In genomic region chr4:129244802-129245201, GRCm38 (mm10) we compare ENCODE assay signal across 17 mouse cellular contexts. TPM values are rescaled to one million over a fixed set of nuclear protein-coding genes. Genes with fewer than 3 reads are reported as not detected.
DNase-seq lines count a peak whose midpoint lies in the region; ATAC-seq and TF ChIP-seq lines count a peak whose summit lies in the region.
"Had no signal": no experiment of that assay in that cellular context is flagged by ENCODE, and none has a peak within 500 bp of the region (broad histone marks: within the 10 kb centered on the region; RNA-seq: fewer than 3 reads in every experiment).

No protein-coding gene starts in this region.

- no peak overlapping the region for H3K9ac ChIP-seq in MEL (ENCODE audit: control insufficient read depth, low read depth, low read length, poor library complexity, severe bottlenecking)
- no peak overlapping the region for H3K9ac ChIP-seq in lung, embryonic 16.5 days (ENCODE audit: low read length)
- H3K9ac ChIP-seq in midbrain, embryonic 11.5 days (ENCODE audit: low read length), result no peak overlapping the region
- H3K9ac ChIP-seq: heart, embryonic 12.5 days; limb, embryonic 13.5 days; midbrain, embryonic 12.5 days had no signal

- H3K9me3 ChIP-seq in MEL (replicated peaks; ENCODE audit: insufficient read depth, low read length), result no peaks in the 10 kb centered on the region
- no peaks in the 10 kb centered on the region for H3K9me3 ChIP-seq in lung, embryonic 16.5 days (ENCODE audit: control insufficient read depth, low read length)
- H3K9me3 ChIP-seq in midbrain, embryonic 11.5 days (ENCODE audit: control insufficient read depth, low read length), result no peaks in the 10 kb centered on the region
- H3K9me3 ChIP-seq: heart, embryonic 12.5 days; limb, embryonic 13.5 days; midbrain, embryonic 12.5 days had no signal

- H3K27ac ChIP-seq in MEL (ENCODE audit: control insufficient read depth, low read depth, low read length), result peak overlapping the region; percentile 20
- H3K27ac ChIP-seq in lung, embryonic 16.5 days (ENCODE audit: low read length), result peak overlapping the region; percentile 18
- H3K27ac ChIP-seq in midbrain, embryonic 11.5 days (ENCODE audit: low read depth, low read length), result no peak overlapping the region
- H3K27ac ChIP-seq: limb, embryonic 13.5 days; midbrain, embryonic 12.5 days had no signal

- peak; percentile 84 for DNase-seq in MEL (ENCODE audit: low read depth, low spot score)
- no peak for DNase-seq in midbrain, embryonic 11.5 days (ENCODE audit: low spot score, missing footprints)
- DNase-seq in gastrocnemius, postnatal 4 days (ENCODE audit: low spot score in 2 of 2), result no peak
- DNase-seq in left cerebral cortex, adult 11 months (ENCODE audit: low spot score), result no peak
- DNase-seq: adrenal gland, postnatal 25 days; heart, postnatal 4 days; kidney, postnatal 25 days; right cerebral cortex, postnatal 14 days; thymus, postnatal 25 days had no signal

- no peak for TF ChIP-seq CTCF in MEL (IDR thresholded peaks at IDR 0.05 in 2 of 3, conservative IDR thresholded peaks at IDR 0.05 in 1 of 3; ENCODE audit: control insufficient read depth in 1 of 3, insufficient read depth in 1 of 3, low read depth in 2 of 3, low read length in 3 of 3, poor library complexity in 1 of 3, severe bottlenecking in 1 of 3)

- TF ChIP-seq RAD21 in MEL (IDR thresholded peaks at IDR 0.05; ENCODE audit: low read depth, low read length), result no peak

- WGBS in lung, embryonic 16.5 days, result 22% methylated on average over 4 of the region's 4 CpGs
- WGBS in midbrain, embryonic 11.5 days, result 61% methylated on average over 4 of the region's 4 CpGs

- H3ac ChIP-seq in myocyte (ENCODE audit: control insufficient read depth, insufficient read length), result no peak overlapping the region

- H3K79me2 ChIP-seq in MEL (ENCODE audit: control insufficient read depth, insufficient read depth, low read length, poor library complexity) (no peaks in the 10 kb centered on the region), myocyte (ENCODE audit: control insufficient read depth, insufficient read depth) (peaks cover 82% of the 10 kb centered on the region)

- H3K4me2 ChIP-seq in lung, embryonic 16.5 days (ENCODE audit: low read depth, low read length), result peak overlapping the region; percentile 23; the same call in 1 of the 2 replicates
- H3K4me2 ChIP-seq in myocyte (ENCODE audit: low read depth), result peak overlapping the region; percentile 100
- H3K4me2 ChIP-seq in midbrain, embryonic 11.5 days, result no peak overlapping the region
- H3K4me2 ChIP-seq: heart, embryonic 12.5 days; limb, embryonic 13.5 days; midbrain, embryonic 12.5 days had no signal

- peak in 1 of 2 experiments; percentile 37; a peak in 3 of 4 replicates for TF ChIP-seq EP300 in MEL (IDR thresholded peaks at IDR 0.05; ENCODE audit: low read depth in 1 of 2, low read length in 2 of 2)

- TF ChIP-seq POLR2A in MEL (IDR thresholded peaks at IDR 0.05; ENCODE audit: control insufficient read depth in 1 of 2, insufficient read depth in 1 of 2, low read depth in 1 of 2, low read length in 2 of 2, poor library complexity in 1 of 2), result no peak
- TF ChIP-seq POLR2A in myocyte (IDR thresholded peaks at IDR 0.05; ENCODE audit: insufficient read length, low read depth), result no peak

- H3K4me1 ChIP-seq in MEL (ENCODE audit: control insufficient read depth in 1 of 2, insufficient read depth in 2 of 2, low read length in 2 of 2), result peaks cover 9 to 31% of the 10 kb centered on the region in 2 experiments
- H3K4me1 ChIP-seq in lung, embryonic 16.5 days (replicated peaks; ENCODE audit: control insufficient read depth, insufficient read depth, low read length), result peaks cover 45% of the 10 kb centered on the region
- H3K4me1 ChIP-seq in midbrain, embryonic 11.5 days (ENCODE audit: control insufficient read depth, insufficient read depth, low read length), result peaks cover 16% of the 10 kb centered on the region

- ATAC-seq in granulocyte monocyte progenitor cell, adult 5-6 weeks (replicated peaks; ENCODE audit: poor library complexity, severe bottlenecking), result peak; percentile 59
- peak; percentile 15; the same call in 1 of the 2 replicates for ATAC-seq in lung, embryonic 16.5 days (ENCODE audit: low read depth)
- no peak for ATAC-seq in midbrain, embryonic 11.5 days (ENCODE audit: low FRiP score)
- ATAC-seq: forebrain, embryonic 14.5 days; inflammation-experienced regulatory T-cells, adult 6 months had no signal

- H3K36me3 ChIP-seq in MEL (ENCODE audit: control insufficient read depth in 1 of 2, insufficient read depth in 2 of 2, low read length in 2 of 2) (peaks cover 0 to 4% of the 10 kb centered on the region in 2 experiments; a peak in 2 of 4 replicates), myocyte (ENCODE audit: control insufficient read depth, insufficient read depth) (no peaks in the 10 kb centered on the region)
- no peaks in the 10 kb centered on the region for H3K36me3 ChIP-seq in lung, embryonic 16.5 days (ENCODE audit: control insufficient read depth, insufficient read depth, low read length)
- H3K36me3 ChIP-seq in midbrain, embryonic 11.5 days (ENCODE audit: control insufficient read depth, insufficient read depth, low read length), result no peaks in the 10 kb centered on the region
- H3K36me3 ChIP-seq: heart, embryonic 12.5 days; limb, embryonic 13.5 days; midbrain, embryonic 12.5 days had no signal

- peak overlapping the region; percentile 17 to 28; a peak in 3 of 4 replicates for H3K4me3 ChIP-seq in MEL (ENCODE audit: control insufficient read depth in 1 of 2, insufficient read depth in 1 of 2, low read depth in 2 of 2, low read length in 2 of 2)
- H3K4me3 ChIP-seq in lung, embryonic 16.5 days (ENCODE audit: low read length), result no peak overlapping the region
- peak overlapping the region; percentile 74 for H3K4me3 ChIP-seq in myocyte
- H3K4me3 ChIP-seq in midbrain, embryonic 11.5 days (ENCODE audit: low read depth, low read length), result no peak overlapping the region
- H3K4me3 ChIP-seq: heart, embryonic 12.5 days; limb, embryonic 13.5 days; midbrain, embryonic 12.5 days had no signal

- H3K27me3 ChIP-seq in MEL (ENCODE audit: control insufficient read depth in 1 of 2, insufficient read depth in 2 of 2, low read length in 2 of 2), result no peaks in the 10 kb centered on the region
- peaks cover 8% of the 10 kb centered on the region; the same call in 1 of the 2 replicates for H3K27me3 ChIP-seq in lung, embryonic 16.5 days (ENCODE audit: control insufficient read depth, insufficient read depth, low read depth, low read length)
- no peaks in the 10 kb centered on the region for H3K27me3 ChIP-seq in myocyte (ENCODE audit: control insufficient read depth, insufficient read depth, insufficient read length)
- H3K27me3 ChIP-seq in midbrain, embryonic 11.5 days (ENCODE audit: control insufficient read depth, insufficient read depth, low read length), result peaks cover 38% of the 10 kb centered on the region

TF ChIP-seq in MEL, 35 proteins besides CTCF, POLR2A, EP300 and RAD21 (continues in another document):
- no peak for TF ChIP-seq POLR2AphosphoS2 (IDR thresholded peaks at IDR 0.05; ENCODE audit: low read length)

TF ChIP-seq in myocyte, 11 proteins besides CTCF, POLR2A, EP300 and RAD21 (continues in another document):
- TF ChIP-seq USF1 (IDR thresholded peaks at IDR 0.05; ENCODE audit: low read depth), result no peak

RNA-seq across cellular contexts. Expression of gene C77080, which starts 16.4 kb away (rescaled TPM):
- total RNA-seq in MEL (2012; rRNA removed), result 0.92 and 1.3 TPM in 2 replicates
- polyA plus RNA-seq in MEL (2012; ENCODE audit: insufficient read depth in 1 of 2, insufficient read length in 2 of 2, low read depth in 1 of 2, low replicate concordance in 2 of 2, missing spikeins in 1 of 2), result 1 to 10 TPM in 1 of 2 experiments, not detected in 1; 6.9 TPM
- total RNA-seq in granulocyte monocyte progenitor cell, adult 5-6 weeks (2014; fragmentation: Nextera tagmentation), result 0.32 and 0.88 TPM in 2 replicates
- total RNA-seq in granulocyte monocyte progenitor cell, adult 5-6 weeks (2017), result 0.05 TPM in 1 of 2 replicates, not detected in the other
- polyA plus RNA-seq in lung, embryonic 16.5 days (2015; fragmentation: Nextera tagmentation; extraction: Ambion mirVana), result 3.4 and 3.8 TPM in 2 replicates
- 25.4 TPM for polyA plus RNA-seq in myocyte (2012; fragmentation: generic; extraction: Trizol)
- polyA plus RNA-seq in midbrain, embryonic 11.5 days (2014; fragmentation: Nextera tagmentation; extraction: Ambion mirVana), result 3.3 and 3.7 TPM in 2 replicates
- 1 to 10 TPM; 8.2 to 9.7 TPM for total RNA-seq in gastrocnemius, postnatal 4 days (2021)

RNA-seq across cellular contexts. Expression of gene Sync, which starts 42.6 kb away (rescaled TPM):
- total RNA-seq in MEL (2012; rRNA removed), result 0.13 and 0.31 TPM in 2 replicates
- polyA plus RNA-seq in MEL (2012; ENCODE audit: insufficient read depth in 1 of 2, insufficient read length in 2 of 2, low read depth in 1 of 2, low replicate concordance in 2 of 2, missing spikeins in 1 of 2) (under 1 TPM in 1 of 2 experiments, not detected in 1; 0.43 TPM), myocyte (2012; fragmentation: generic; extraction: Trizol) (51.1 TPM)
- not detected in 2 replicates for total RNA-seq in granulocyte monocyte progenitor cell, adult 5-6 weeks (2014; fragmentation: Nextera tagmentation)
- not detected in 2 replicates for total RNA-seq in granulocyte monocyte progenitor cell, adult 5-6 weeks (2017)
- polyA plus RNA-seq in lung, embryonic 16.5 days (2015; fragmentation: Nextera tagmentation; extraction: Ambion mirVana), result 0.50 and 0.75 TPM in 2 replicates
- 0.51 and 0.53 TPM in 2 replicates for polyA plus RNA-seq in midbrain, embryonic 11.5 days (2014; fragmentation: Nextera tagmentation; extraction: Ambion mirVana)
- 10 to 100 TPM; 77.8 to 78.7 TPM for total RNA-seq in gastrocnemius, postnatal 4 days (2021)

RNA-seq across cellular contexts. Expression of gene Yars, which starts 55.2 kb away (rescaled TPM):
- 89.5 and 113 TPM in 2 replicates for total RNA-seq in MEL (2012; rRNA removed)
- polyA plus RNA-seq in MEL (2012; ENCODE audit: insufficient read depth in 1 of 2, insufficient read length in 2 of 2, low read depth in 1 of 2, low replicate concordance in 2 of 2, missing spikeins in 1 of 2) (100 to 1,000 TPM; 179 to 539 TPM), myocyte (2012; fragmentation: generic; extraction: Trizol) (183 TPM)
- 42.7 and 44.3 TPM in 2 replicates for total RNA-seq in granulocyte monocyte progenitor cell, adult 5-6 weeks (2014; fragmentation: Nextera tagmentation)
- 56.7 and 64.5 TPM in 2 replicates for total RNA-seq in granulocyte monocyte progenitor cell, adult 5-6 weeks (2017)
- 58.5 and 61.2 TPM in 2 replicates for polyA plus RNA-seq in lung, embryonic 16.5 days (2015; fragmentation: Nextera tagmentation; extraction: Ambion mirVana)
- 105 and 106 TPM in 2 replicates for polyA plus RNA-seq in midbrain, embryonic 11.5 days (2014; fragmentation: Nextera tagmentation; extraction: Ambion mirVana)
- total RNA-seq in gastrocnemius, postnatal 4 days (2021), result 10 to 100 TPM; 47.6 to 50.1 TPM

RNA-seq across cellular contexts. Expression of gene S100pbp, which starts 55.3 kb away (rescaled TPM):
- total RNA-seq in MEL (2012; rRNA removed), result 11.6 and 14.2 TPM in 2 replicates
- polyA plus RNA-seq in MEL (2012; ENCODE audit: insufficient read depth in 1 of 2, insufficient read length in 2 of 2, low read depth in 1 of 2, low replicate concordance in 2 of 2, missing spikeins in 1 of 2), result 10 to 100 TPM in 1 of 2 experiments, not detected in 1; 28.3 TPM
- total RNA-seq in granulocyte monocyte progenitor cell, adult 5-6 weeks (2014; fragmentation: Nextera tagmentation), result 20.8 and 30.0 TPM in 2 replicates
- total RNA-seq in granulocyte monocyte progenitor cell, adult 5-6 weeks (2017), result 14.8 and 18.3 TPM in 2 replicates
- polyA plus RNA-seq in lung, embryonic 16.5 days (2015; fragmentation: Nextera tagmentation; extraction: Ambion mirVana), result 15.4 and 15.8 TPM in 2 replicates
- 7.8 TPM for polyA plus RNA-seq in myocyte (2012; fragmentation: generic; extraction: Trizol)
- polyA plus RNA-seq in midbrain, embryonic 11.5 days (2014; fragmentation: Nextera tagmentation; extraction: Ambion mirVana), result 20.0 and 26.9 TPM in 2 replicates
- total RNA-seq in gastrocnemius, postnatal 4 days (2021), result 10 to 100 TPM; 20.4 to 21.7 TPM

Comparison
In these comparisons a context has a peak if more than half of its experiments do, and no peak if none do; other contexts are left out.
1. H3K4me3 ChIP-seq: peak in MEL (2 of 2) and myocyte (single experiment); none in lung, embryonic 16.5 days (single experiment) and midbrain, embryonic 11.5 days (single experiment).
2. RNA of gene Sync, which starts 42.6 kb away (polyA plus RNA-seq): 51.1 TPM in myocyte (single experiment); 0.51 to 0.53 TPM in midbrain, embryonic 11.5 days, 0.50 to 0.75 TPM in lung, embryonic 16.5 days and 0.43 TPM in MEL; every median in the first group is over 10 times any median in the second.